Mouse (Mus musculus): ENCODE data around the gene Hspbap1.

Gene Hspbap1

GRCm38 (mm10) chr16:35871898-35872297 is 101.7 kb downstream of the Hspbap1 start:
- DNase-seq (ENCODE audit: low spot score in 2 of 2) = no peak

- no peak for DNase-seq (ENCODE audit: low spot score in 2 of 2)
Measured at GRCm38 (mm10) chr16:35872410-35873006, 102.3 kb downstream of the Hspbap1 start.

GRCm38 (mm10) chr16:35874416-35874815 is 104.2 kb downstream of the Hspbap1 start:
- peak in 1 of 2 experiments; percentile 28 for DNase-seq (ENCODE audit: low spot score in 2 of 2)
